Mouse (Mus musculus) heart, adult 11 months (tissue): ENCODE measurements at regions not wholly inside any gene's neighbourhood (a gene's known extent, or its start where the extent isn't known, plus 50 kb on each side); places are given as distances from the start of the nearest gene placed in this dataset.

Experiments
- DNase-seq: peaks from one replicate; pipeline ENCODE4 v3.0.0; 2022

- no peak for DNase-seq
Measured at GRCm38 (mm10) chr11:45795322-45795721, 56.5 kb upstream of the Clint1 start.

GRCm38 (mm10) chr11:45795731-45796130 lies 56.1 kb upstream of the Clint1 start:
- DNase-seq: peak; percentile 96

- no peak for DNase-seq
Measured at GRCm38 (mm10) chr11:45799732-45800386, 52.0 kb upstream of the Clint1 start.
